Mouse (Mus musculus) B cell, adult 2 months (primary cell): ENCODE measurements around the gene Arhgap31.

Experiments
- DNase-seq, 2 experiments: peaks; one replicate each; pipeline ENCODE4 v3.0.0; 2022

The Arhgap31 gene

DNA sequence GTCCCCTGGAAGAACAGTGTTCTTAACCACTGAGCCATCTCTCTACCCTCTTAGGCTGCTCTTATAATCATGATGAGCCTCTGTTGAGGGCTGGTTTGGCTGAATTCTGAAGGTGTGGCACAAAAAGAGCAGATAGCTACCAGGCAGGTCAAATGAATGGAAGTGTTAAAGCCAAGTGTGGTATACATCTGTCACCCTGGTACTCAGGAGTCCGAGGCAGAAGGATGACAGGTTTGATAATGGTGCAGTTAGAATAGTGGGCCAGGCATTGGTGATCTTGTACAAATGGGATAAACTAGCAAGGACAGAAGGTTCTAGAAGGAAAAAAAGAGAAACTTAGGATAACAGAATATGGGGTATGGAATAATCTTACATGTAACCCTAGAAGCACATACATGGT is 118.6 kb downstream of the Arhgap31 start:
- no peak for DNase-seq

DNA sequence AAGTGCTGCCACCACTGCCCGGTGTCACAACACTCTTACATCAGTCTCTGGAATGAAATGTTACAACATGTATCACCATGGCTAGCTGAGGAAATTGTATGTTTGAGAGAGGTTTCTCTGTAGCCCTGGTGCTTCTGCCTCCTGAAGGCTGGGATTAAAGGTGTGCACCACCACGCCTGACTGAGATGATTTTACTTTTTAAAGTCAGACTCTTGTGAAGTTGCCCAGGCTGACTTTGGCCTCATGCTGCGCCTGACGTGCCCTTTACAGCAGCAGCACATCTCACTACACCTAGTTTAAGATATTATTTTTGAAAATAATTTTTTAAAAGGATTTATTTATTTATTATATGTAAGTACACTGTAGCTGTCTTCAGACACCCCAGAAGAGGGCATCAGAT is 120.1 kb downstream of the Arhgap31 start:
- no peak for DNase-seq

DNA sequence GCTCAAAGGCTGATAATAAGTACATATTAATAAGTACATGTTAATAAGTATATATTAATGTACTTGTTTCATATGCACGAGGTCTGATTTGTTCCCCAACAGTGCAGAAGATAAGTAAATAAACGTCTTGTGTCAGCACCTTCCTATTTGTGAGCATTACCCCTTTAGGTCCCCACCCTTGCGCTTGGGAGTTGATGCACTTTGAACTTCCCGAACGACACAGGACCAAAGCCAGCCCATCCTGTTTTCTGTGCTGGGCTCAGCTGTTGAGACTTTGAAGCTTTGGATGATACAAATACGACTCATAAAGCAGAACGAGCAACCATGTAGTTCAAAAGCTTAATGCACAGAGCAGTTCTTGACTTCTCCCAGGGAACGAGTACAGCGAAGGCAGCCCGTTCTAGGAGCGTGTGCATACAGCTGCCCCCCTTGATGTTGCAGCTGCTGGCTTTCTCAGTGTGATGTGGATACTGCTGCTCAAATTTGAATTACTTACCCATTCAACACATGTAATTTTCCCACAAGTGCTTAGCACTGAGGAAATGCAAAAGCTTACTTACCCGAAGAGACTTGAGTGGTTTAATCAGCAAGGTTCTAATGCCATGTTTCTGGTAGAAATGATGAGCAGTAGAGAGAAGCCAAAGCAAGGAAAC is 120.9 kb downstream of the Arhgap31 start:
- no peak for DNase-seq

DNA sequence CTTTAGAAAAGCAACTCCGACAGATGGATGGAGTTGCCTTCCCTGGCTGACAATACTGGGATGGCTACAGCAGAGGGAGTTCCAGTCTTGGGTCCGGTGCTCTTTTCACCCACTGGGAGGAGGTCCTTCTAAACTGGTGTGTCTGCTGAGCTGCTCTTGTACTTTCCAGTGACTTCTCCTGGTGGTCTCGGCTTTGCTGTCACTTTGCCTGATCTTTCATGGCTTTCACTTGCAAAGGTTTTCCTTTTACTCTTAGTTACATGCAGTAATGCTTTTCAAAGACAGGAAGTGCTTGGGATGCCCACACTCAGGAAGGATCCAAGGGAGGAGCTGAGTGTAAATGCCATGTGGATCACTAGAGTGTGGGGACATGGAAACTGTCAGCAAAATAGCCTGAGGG is 121.6 kb downstream of the Arhgap31 start:
- no peak for DNase-seq

GRCm38 (mm10) chr16:38587572-38587971 is 125.5 kb downstream of the Arhgap31 start:
- DNase-seq, result no peak

DNA sequence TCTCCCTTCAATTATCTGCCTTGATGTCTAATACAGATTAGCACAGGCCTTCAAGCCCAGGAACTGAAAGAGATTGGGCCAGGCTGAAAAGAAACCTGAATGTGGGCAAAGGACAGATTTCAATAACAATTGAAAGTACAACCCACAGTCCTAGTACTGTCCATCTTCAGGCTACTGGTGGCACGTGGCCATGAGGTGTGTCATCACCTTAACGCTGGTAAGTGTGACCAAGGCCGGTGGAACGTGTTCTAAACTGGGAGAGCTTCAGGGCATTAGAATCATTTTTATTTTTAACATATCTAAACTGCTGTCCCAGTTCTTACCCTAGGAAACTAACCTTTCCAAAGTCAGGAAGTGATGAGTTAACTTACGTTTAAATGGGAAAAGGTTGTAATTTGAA is 125.9 kb downstream of the Arhgap31 start:
- no peak for DNase-seq

DNA sequence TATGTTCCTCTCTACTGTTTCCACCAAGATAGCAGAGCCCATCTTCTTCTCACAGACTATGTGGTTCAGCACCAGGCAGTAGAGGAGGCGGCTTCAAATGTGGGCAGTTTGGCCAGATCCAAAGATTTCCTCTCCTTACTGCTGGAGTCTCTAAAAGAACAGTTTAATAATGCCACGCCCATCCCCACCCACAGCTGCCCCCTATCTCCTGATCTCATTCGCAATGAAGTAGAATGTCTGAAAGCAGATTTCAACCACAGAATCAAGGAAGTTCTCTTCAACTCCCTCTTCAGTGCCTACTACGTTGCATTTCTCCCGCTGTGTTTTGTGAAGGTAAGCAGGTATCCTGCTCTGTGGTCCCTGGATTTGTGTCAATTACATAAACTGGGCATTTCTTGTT is 127.9 kb downstream of the Arhgap31 start:
- DNase-seq, result no peak

- DNase-seq, result no peak
These were observed 128.3 kb downstream of the Arhgap31 start for GRCm38 (mm10) chr16:38584761-38585160.

GRCm38 (mm10) chr16:38571481-38571880 is 141.6 kb downstream of the Arhgap31 start:
- DNase-seq, result no peak

- no peak for DNase-seq
These were observed 144.9 kb downstream of the Arhgap31 start for GRCm38 (mm10) chr16:38568192-38568591.

- DNase-seq, result no peak
These were observed 149.6 kb downstream of the Arhgap31 start for GRCm38 (mm10) chr16:38563516-38563915.

- DNase-seq, result no peak
These were observed 150.1 kb downstream of the Arhgap31 start for GRCm38 (mm10) chr16:38562968-38563327.

DNA sequence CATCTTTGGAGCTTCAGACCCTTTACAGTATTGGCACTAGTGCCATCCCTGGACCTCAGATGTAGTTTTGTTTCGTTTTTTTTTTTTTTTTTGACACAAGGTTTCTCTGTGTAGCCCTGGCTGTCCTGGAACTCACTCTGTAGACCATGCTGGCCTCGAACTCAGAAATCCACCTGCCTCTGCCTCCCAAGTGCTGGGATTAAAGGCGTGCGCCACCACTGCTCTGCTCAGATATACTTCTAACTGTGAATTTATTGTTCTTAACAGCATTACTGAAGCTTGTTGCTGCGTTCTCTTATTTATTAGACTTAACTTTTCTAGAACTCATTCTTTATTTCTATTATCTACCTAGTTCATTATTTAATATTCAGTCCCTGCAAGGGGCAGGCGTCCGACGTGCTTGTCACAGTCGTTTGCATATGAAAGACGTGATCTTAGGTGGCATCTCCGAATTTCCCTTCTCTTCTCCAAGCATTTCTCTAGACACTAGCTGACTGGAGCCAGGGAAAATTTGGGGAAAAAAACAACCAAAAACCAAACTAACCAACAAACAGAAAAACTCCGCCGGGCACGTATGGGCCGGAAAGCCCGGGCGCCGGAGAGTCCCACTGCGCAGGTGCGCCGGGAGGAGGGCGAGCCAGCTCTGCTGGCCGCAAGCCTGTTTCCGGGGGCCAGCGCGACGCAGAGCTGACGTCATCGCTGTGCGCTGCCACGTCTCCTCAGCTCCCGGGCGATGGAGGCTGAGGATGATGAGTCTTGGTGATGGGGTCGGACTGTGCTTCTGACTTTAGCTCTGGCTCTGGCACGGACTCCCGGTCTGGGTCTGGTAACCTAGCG is 150.7 kb downstream of the Arhgap31 start:
- peak; percentile 96 to 97 for DNase-seq

DNA sequence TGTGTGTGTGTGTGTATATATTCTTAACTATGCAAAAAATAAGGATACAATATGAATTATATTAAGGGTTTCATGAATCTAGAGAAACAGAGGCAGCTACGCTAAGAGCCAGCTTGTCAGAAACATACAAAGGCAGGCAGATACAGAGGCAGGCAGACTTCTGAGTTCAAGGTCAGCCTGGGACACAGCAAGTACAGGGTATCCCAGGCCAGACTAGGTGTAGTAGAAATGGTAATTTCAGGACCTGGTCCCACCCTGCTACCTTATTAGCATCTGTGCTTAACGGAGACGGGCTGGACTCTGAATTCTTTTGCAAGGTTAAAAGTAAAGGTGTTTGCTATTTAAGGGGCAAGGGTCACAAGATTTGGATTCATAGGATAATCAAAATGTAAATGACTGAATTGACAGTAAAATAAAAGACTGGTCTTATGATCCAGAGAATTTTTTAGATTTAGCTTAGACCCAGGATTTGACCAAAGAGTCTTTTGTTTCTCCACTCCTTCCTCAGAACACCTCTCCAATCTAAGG is 154.8 kb downstream of the Arhgap31 start, which contains the start of gene Tmem39a:
Tmem39a (plus strand) TSS at position 478 of the 528 bp plus-strand sequence.
- DNase-seq, result no peak

DNA sequence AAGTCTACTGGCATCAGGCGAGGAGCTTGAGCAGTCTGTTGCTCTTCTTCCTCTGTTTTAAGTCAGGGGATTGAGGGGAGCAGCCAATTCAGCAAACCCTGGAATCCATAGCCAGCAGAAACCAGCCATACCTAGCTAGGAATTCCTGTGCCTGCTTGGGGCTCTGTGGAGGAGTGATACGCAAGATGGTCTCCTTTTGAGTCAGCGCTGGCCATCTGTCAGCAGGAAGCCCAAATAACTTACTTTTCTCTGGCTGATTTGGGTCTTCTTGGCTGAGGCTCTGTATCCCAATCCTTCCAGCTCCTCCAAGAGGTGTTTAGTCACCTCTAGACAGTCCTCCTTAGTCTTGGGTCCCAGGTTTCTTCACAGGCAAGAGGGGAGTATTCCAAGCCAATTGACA is 157.1 kb downstream of the Arhgap31 start:
- DNase-seq, result no peak

- DNase-seq, result peak; percentile 76 to 80
These were observed 163.3 kb downstream of the Arhgap31 start, which contains the start of gene Poglut1 for GRCm38 (mm10) chr16:38549479-38550396. TSS of gene Poglut1 (minus strand) at chr16:38550258.
